Mouse (Mus musculus) left cerebral cortex, adult 11 months (tissue): ENCODE results near the gene 4930516K23Rik.

Experiments
- DNase-seq: peaks from one replicate; pipeline ENCODE4 v3.0.0; 2022; ENCODE audit warnings: low spot score

Gene 4930516K23Rik

DNA sequence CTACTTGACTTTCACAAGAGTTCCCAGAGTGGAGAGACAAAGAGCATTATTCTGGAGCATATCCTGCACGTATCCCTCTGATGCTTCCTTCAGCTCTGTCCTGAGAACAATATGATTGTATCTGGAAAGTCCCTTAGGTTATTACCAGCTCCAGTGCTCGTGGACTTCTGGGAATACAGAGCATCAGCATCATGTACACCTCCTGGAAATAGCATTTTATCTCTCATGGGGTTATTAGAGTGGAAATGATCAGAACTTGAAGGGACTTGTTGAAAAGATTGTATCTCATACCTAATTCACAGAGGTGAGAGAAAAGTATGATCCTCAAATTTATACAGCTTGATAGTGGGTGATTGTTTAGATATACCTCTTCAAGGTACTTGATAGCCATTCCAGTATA, at the start of gene 4930516K23Rik:
TSS of gene 4930516K23Rik (minus strand) at position 101 of the 400 bp plus-strand sequence.
- no peak for DNase-seq

- DNase-seq, result no peak
Observed at GRCm38 (mm10) chr7:104104757-104104972, 43.4 kb upstream of the 4930516K23Rik start, which contains the start of gene Olfr646. Gene Olfr646 (plus strand): TSS chr7:104104873.

DNA sequence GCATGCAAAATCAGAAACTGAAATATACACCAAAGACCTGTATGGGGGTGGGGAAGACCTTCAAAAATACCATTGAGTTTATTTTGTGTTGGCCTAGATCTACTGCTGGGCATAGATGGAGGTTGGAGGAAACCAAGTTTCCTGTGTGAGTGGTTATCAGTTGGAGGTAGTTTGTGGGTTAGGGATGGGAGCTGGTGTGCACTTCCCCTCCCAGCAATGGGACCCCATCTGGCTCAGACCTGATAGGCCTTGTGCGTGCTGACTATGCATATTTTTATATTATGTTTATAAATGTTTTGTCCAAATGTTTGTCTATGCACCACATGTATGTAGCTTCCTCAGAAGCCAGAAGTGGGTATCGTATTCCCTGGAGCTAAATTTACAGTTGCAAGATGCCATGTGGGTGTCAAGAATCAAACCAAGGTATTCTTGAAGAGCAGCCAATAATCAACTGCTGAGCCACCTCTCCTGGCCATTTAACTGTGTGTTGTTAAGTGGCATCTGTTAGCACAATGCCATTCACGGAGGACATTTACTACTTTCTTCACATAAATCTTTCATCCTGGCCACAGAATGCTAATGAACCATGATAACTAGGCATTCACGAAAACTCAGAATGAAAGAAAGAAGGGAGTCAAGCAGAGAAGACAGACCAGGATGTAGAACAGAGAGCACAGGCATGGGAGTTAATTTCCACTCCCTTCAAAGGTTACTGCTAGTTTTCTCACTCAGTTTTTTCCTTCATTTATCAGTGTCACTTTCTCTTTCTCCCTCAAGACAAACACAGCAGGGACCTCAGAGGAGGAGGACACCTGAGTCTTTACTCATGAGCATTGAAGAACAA, 42.9 kb upstream of the 4930516K23Rik start:
- no peak for DNase-seq

- no peak for DNase-seq
Observed at GRCm38 (mm10) chr7:104085365-104085764, 24.1 kb upstream of the 4930516K23Rik start, which contains the start of gene Olfr645. Gene Olfr645 (minus strand): TSS chr7:104085465.

DNA sequence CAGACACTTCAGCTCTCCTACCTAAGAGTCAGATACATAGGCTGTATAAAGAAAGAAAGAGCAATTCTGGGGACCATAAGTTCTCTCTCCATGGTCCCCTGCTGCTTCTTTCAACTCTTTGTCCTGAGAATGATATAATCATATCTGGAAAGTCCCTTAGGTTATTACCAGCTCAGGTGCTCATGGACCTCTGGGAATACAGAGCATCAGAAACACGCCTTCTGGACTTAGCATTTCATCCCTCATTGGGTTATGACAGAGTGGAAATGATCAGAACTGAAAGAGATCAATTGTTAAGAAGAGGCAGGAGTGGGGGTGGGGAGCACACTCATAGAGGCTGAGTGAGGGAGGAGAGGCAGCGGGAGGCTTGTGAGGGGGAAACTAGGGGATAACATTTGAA, 10.5 kb upstream of the 4930516K23Rik start, which contains the start of gene Olfr644:
TSS of gene Olfr644 (minus strand) at position 101 of the 400 bp plus-strand sequence.
- DNase-seq, result no peak

GRCm38 (mm10) chr7:104059215-104059614, 2.0 kb downstream of the 4930516K23Rik start:
- DNase-seq, result no peak

- DNase-seq, result no peak
Observed at GRCm38 (mm10) chr7:104052566-104052965, 8.7 kb downstream of the 4930516K23Rik start, which contains the start of gene Olfr642. Gene Olfr642 (minus strand): TSS chr7:104052666.

- DNase-seq, result no peak
Observed at GRCm38 (mm10) chr7:104050745-104051144, 10.5 kb downstream of the 4930516K23Rik start.

DNA sequence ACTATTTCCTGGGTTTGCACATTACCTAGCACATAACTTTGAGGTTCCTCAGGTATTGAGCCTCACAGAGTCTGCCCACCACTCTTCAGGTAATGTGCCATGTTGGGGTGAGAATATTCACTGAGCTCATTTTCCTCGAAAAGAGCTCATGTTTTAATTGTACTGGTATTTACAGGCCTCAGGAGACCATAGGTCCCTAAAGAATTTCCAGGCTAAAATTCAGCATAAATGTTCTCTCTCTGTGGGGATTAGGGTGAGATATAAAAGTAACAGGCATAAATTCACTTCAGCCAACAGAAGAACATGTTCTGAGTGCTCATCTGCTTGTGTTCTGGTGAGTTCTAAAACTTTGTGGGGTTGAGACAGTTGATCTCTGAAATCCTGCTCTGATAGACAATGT, 26.1 kb downstream of the 4930516K23Rik start, which contains the start of gene Olfr641:
TSS of gene Olfr641 (plus strand) at position 301 of the 400 bp plus-strand sequence.
- no peak for DNase-seq

DNA sequence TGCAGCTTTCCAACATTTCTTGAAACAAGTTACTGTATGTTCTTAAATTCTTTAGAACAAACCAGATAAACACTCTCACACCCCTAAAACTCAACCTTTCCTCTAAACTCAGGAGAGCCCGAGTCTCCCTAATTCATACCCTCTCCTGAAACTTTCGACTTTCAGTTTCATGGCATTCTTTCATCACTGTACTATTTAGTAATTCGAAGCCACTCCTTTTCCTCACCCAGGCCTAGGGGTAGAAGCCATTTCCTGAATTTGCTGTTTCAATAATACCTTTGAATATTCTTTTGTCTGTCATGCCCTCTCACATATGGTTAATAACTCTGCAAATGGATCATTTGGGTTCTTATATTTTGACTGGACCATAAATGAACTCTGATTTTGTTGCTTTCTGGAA, 34.3 kb downstream of the 4930516K23Rik start:
- DNase-seq, result no peak

- no peak for DNase-seq
Observed at GRCm38 (mm10) chr7:104025473-104025872, 35.8 kb downstream of the 4930516K23Rik start, which contains the start of gene Olfr640. Gene Olfr640 (minus strand): TSS chr7:104025573.

DNA sequence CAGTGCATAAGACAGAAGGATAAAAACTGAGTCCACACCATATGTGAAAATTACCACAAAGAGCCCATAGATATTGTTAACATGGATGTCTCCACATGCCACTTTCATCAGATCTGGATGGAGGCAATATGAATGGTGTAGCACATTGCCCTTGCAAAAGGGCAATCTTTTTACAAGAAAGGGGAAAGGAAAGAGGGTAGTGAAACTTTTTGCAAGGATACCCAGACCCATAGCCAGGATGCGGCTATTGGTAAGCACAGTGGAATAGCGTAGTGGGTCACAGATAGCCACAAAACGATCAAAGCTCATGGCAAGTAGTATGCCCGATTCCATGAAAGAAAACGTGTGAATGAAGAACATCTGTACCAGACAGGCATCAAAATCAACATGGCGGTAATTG, 39.6 kb downstream of the 4930516K23Rik start:
- no peak for DNase-seq

- no peak for DNase-seq
Observed at GRCm38 (mm10) chr7:104018953-104019352, 42.3 kb downstream of the 4930516K23Rik start.

DNA sequence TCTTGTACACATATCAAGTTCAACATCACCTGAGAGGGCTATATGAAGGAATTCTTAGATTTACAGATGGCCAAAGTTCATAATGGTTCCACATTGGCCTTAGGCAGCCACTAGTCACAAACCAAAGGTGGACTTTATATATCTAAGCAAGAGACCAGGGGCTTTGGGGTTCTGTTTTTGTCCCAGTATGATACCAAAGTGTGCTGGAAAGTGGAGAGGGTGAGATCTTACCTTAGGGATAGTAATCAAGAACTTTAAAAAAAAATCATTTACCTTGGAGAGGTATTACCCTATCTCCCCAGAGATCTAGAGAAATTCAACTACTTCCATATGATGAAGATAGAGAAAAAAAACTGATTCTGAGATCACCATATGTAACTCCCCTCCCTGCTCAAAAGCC, 44.0 kb downstream of the 4930516K23Rik start, which contains the start of gene Olfr639:
TSS of gene Olfr639 (minus strand) at position 101 of the 400 bp plus-strand sequence.
- no peak for DNase-seq
